Mouse (Mus musculus): ENCODE results near the gene Grm4. TPM values are rescaled to one million over a fixed set of nuclear protein-coding genes. Genes with fewer than 3 reads are reported as not detected.

The Grm4 gene
- total RNA-seq, 2 experiments from 2014 or later, result 14.4 to 18.2 TPM

Other genes with a start within 250 kb of the Grm4 start
- gene Hmga1, start 35.1 kb upstream of the Grm4 start, total RNA-seq (2021), result 10 to 100 TPM; 43.6 to 45.5 TPM
- gene AI413582, start 44.4 kb upstream of the Grm4 start, total RNA-seq (2021), result 10 to 100 TPM; 61.2 to 61.6 TPM
- 100 to 1,000 TPM; 506 to 527 TPM for gene Nudt3, start 102.1 kb upstream of the Grm4 start, total RNA-seq (2021)
- gene RPS10-NUDT3, start 113.8 kb upstream of the Grm4 start, total RNA-seq (2021), result not detected
- gene Rps10, start 115.3 kb upstream of the Grm4 start, total RNA-seq (2021), result 100 to 1,000 TPM; 695 to 751 TPM
- 10 to 100 TPM; 66.7 to 77.1 TPM for gene Pacsin1, start 134.1 kb upstream of the Grm4 start, total RNA-seq (2021)
- gene Spdef, start 207.6 kb upstream of the Grm4 start, total RNA-seq (2021), result 1 to 10 TPM; 2.8 to 5.8 TPM